Mouse (Mus musculus) layer of hippocampus, adult 6 months (tissue): Measurements from ENCODE around the gene Lzts3. TPM values are rescaled to one million over a fixed set of nuclear protein-coding genes. Genes with fewer than 3 reads are reported as not detected.

Experiments used
- long read RNA-seq, 2 experiments: library from polyadenylated mRNA; unstranded; transcript quantifications; one replicate each; pipeline ENCODE4 v2.0.0; 2019 to 2020
- polyA plus RNA-seq: library from polyadenylated mRNA; unstranded; fragments of <200 nt; fragmentation: Nextera tagmentation; gene quantifications from 2 replicates; pipeline ENCODE4 v1.2.3, GENCODE M21; 2021

The Lzts3 gene
- 3.8 and 5.3 TPM in 2 replicates for polyA plus RNA-seq
- long read RNA-seq, experiment 1, full-length matches to known transcripts, result 1 of 3 reads
- long read RNA-seq, experiment 1, partial matches to known transcripts, result 0 of 3 reads
- long read RNA-seq, experiment 1, other reads (novel, unspliced or antisense), result 2 of 3 reads
- long read RNA-seq, experiment 2, full-length matches to known transcripts, result 1 of 4 reads
- long read RNA-seq, experiment 2, partial matches to known transcripts, result 0 of 4 reads
- long read RNA-seq, experiment 2, other reads (novel, unspliced or antisense), result 3 of 4 reads

DNA sequence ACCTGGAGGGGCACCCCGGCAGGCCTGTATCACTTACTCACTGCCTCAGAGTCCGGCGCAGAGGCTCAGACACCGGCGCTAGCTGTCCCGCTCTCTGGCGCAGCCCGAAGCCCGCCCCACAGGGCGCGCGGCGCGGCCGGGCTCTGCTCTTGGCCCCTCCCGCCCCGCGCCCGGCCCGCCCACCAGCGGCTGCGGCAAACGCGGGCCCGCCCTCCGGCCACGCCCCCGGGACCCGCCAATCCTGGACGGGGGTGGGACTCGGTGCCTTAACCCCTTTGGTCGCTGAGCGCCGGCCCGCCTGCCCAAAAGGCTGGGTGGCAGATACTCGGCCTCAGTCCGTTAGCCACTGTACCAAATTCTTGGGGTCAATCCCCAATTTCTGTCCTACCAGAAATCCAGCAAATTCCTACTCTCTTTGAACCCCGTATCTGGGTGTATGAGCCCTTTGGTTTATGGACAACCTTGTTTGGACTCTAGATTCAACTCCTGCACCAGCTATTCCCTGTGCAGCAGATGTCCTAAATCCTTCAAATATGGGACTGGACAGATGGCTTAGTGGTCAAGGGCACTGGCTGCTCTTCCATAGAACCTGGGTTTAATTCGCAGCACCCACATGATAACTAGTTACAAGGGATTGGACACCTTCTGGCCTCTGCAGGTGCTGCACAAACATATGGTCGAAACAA, at the start of gene Lzts3:
Gene Lzts3 (minus strand): TSS at position 120 of the 686 bp plus-strand sequence.

DNA sequence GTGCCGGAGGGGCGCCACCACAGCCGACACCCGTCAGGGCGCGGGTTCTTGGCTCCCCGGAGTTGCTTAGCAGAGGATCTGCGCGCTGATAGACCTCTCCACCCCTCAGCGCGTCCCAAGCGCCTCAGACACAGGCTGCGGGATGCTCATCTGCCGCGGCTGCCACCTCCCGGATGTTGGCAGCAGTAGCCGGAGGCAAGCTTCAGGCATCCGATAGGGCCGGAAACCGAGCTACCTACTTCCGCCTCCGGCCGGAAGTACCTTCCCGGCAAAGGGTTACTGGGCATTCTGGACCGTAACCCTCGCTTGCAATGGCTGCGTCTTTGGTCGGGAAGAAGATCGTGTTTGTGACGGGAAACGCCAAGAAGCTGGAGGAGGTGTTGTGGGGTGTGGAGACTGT, 25.0 kb upstream of the Lzts3 start, which contains the start of gene Itpa:
Gene Itpa (plus strand): TSS at position 52 of the 400 bp plus-strand sequence.

DNA sequence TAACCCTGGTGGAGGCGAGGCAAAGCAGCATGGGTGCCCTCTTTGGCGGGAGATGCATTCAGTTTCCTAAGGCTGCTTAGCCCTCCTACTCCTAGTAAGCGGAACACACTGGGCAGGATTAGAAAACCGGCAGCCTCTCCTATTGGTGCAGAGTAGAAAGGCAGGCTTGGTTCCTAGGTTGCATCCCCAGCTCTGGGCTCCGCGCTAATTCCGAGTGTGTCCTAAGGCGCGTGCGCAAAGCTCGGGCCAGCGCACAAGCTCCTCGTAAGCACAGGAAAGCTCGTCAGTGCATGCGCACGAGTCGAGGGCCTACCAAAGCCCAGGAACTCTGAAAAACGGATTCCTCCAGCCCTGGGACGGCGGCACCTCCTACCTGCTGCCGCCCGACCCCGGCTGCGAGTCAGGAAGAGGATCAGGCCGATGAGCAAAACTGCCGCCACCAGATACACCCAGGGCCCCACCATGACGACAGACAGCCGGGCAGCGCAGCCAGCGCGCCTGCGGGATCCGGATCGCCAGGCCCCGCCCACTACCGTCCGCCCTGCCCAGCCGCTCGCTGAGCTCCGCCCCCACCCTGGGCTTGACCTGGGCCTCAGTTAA, 21.6 kb upstream of the Lzts3 start, which contains the start of gene Ddrgk1:
Gene Ddrgk1 (minus strand): TSS at position 558 of the 600 bp plus-strand sequence.

DNA sequence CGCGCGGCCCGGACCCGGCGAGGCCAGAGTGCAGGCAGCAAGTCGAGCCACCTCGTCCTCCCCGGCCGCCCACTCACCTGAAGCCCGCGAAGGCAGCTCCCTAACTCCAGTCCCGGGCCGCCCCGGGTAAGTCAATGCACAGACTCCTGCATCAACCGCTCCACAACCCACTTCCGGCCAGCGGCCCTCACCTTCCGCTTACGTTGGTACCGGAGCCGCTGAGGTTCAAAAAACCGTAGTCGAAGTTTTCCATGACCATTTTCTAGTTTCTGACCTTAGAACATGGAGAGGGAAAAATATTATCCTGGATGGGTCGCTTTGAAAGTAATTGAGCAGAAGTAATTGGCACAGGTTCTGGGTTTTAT, 12.8 kb downstream of the Lzts3 start, which contains the start of the genes Fastkd5 and Ubox5:
Gene Fastkd5 (minus strand): TSS at position 189 of the 365 bp plus-strand sequence.
Gene Ubox5 (minus strand): TSS at position 200 of the 365 bp plus-strand sequence.

Other genes with a start within 250 kb of the Lzts3 start
- 3.4 and 4.6 TPM in 2 replicates for gene Cpxm1, start 245.2 kb downstream of the Lzts3 start, polyA plus RNA-seq
- gene Gm28372, start 237.6 kb downstream of the Lzts3 start, polyA plus RNA-seq, result not detected in 2 replicates
- gene 1700020A23Rik, start 237.5 kb downstream of the Lzts3 start, polyA plus RNA-seq, result not detected in 2 replicates
- not detected in 2 replicates for gene Tmem239, start 236.3 kb downstream of the Lzts3 start, polyA plus RNA-seq
- gene Vps16, start 218.5 kb downstream of the Lzts3 start, polyA plus RNA-seq, result 38.8 and 40.9 TPM in 2 replicates
- gene Pced1a, start 218.1 kb downstream of the Lzts3 start, polyA plus RNA-seq, result 8.1 and 9.5 TPM in 2 replicates
- 31.9 and 37.4 TPM in 2 replicates for gene Ptpra, start 192.5 kb downstream of the Lzts3 start, polyA plus RNA-seq
- 148 and 163 TPM in 2 replicates for gene Mrps26, start 79.1 kb downstream of the Lzts3 start, polyA plus RNA-seq
- gene Oxt, start 66.6 kb downstream of the Lzts3 start, polyA plus RNA-seq, result 0.72 TPM in 1 of 2 replicates, not detected in the other
- gene Avp, start 60.2 kb downstream of the Lzts3 start, polyA plus RNA-seq, result 1.1 and 2.4 TPM in 2 replicates
- gene Fastkd5, start 12.8 kb downstream of the Lzts3 start, polyA plus RNA-seq, result 4.0 and 5.0 TPM in 2 replicates
- gene Ubox5, start 12.8 kb downstream of the Lzts3 start, polyA plus RNA-seq, result 9.5 and 10.4 TPM in 2 replicates
- gene Ddrgk1, start 21.9 kb upstream of the Lzts3 start, polyA plus RNA-seq, result 182 and 186 TPM in 2 replicates
- gene Itpa, start 24.8 kb upstream of the Lzts3 start, polyA plus RNA-seq, result 47.2 and 58.9 TPM in 2 replicates
- 0.28 and 1.1 TPM in 2 replicates for gene Slc4a11, start 54.7 kb upstream of the Lzts3 start, polyA plus RNA-seq